Mouse (Mus musculus): ENCODE data around the gene Snapc4.
A peak's percentile ranks its signal among the peaks of the same experiment; 100 is the strongest.

The Snapc4 gene

DNA sequence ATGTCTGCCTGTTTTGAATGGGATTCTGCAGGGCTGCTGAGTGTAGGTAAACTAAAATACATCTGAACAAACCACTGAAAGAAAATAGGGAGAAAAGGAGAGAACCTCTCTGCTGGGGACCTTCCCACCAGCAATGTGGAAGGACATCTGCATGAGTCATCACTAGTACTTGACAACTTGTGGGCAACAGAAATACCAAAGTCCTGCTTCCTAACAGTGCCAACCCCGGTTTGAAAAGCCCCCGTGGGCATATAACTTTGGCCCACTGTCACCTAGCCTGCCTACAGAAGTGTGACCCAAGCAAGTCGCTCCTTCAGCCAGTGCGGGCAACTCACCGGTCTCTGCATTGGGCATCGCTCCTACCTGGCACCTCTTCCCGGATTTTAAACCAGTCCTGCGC is 8.1 kb downstream of the Snapc4 start:
- no peak for DNase-seq (ENCODE audit: low spot score)

DNA sequence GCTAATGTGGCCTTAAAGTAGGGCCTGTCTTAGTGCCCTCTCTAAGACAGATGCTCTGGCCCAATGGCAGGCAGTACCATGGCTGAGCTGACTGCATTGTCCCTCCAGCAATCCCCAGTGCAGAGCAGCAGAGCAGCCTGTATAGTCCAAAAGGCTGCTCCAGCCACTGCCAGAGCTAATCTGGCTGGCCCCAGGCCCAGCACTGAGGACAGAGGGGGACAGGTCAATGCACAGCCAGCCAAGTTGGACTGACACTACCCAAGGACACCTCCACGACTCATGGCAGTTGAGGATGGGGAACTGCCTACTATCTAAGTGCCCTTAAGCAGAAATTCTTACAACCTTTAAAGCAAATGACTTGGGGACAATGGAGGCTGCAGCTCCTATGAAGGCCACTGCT is 11.9 kb downstream of the Snapc4 start:
- no peak for DNase-seq (ENCODE audit: low spot score)

DNA sequence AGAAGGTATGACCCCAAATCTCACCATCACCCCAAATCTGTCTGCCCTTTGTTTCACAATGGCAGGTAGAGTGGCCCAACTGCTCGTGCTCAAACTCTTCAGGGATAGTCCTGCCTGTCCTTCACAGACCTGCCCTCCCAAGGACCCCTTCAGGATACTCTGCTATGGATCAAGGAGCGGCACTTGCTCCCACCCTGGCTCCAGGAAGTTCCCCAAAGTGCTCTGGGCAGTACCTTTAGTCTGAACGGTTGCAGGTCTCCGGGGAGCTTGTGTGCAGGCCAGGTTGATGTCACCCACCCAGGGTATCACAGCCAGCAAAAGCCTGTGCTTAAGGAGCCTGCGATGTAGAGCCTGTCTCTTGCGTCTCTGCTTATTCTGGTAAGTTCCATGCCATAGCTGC is 12.5 kb downstream of the Snapc4 start:
- DNase-seq (ENCODE audit: low spot score) = no peak

DNA sequence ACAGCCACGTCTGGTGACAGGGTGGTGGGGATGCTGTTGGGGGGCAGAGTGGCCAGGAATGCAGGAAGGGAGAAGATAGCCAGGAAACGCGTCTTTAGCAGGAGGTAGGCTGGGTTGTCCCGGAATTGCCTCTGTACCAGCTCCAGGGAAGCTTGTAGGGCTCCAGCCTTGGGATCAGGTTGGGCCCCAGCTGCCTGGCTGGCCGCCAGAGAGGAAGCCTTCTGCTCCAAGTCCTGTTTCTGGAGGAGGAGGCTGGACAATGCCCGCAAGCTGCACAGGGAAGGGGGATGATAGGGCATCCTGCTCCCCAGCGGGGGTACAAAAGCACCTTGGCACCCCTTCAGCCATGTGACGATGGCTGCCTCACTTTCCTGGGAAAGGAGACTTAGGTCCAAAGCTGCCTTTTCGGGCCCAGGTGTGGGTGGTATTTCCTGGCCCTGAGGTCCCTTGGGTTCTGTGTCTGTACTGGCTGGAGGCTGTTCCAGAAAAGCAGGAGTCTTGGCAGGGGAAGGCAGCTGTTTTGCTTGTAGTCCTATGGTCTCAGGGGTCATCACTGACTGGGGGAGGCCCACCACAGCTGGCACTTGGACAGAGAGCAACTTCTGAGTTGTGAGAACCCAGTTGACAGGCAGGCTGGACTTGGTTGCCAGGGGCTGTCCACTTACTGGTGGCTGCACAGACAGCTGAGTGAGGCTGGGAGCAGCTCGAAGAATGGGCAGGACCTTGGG is 15.6 kb downstream of the Snapc4 start:
- DNase-seq (ENCODE audit: low spot score) = no peak

DNA sequence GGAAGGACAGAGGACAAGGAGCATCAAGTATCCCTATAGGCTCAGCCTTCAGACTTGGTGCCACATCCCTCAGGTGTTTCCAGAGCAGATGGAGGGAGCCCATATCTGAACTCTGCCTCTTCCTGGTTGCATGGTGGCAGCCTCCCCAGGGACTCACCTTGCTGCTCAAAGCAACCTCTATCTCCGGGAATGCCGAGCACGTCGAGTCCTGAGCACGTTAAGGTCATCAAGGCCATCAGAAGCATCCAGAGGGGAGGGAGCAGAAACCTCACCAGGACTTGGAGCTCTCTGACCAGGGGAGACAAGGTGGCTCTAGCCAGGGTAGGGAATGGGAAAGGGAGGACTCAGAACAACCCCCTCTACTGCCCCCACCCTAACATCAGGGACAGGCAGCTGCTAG is 17.0 kb downstream of the Snapc4 start:
- DNase-seq (ENCODE audit: low spot score) = no peak

DNA sequence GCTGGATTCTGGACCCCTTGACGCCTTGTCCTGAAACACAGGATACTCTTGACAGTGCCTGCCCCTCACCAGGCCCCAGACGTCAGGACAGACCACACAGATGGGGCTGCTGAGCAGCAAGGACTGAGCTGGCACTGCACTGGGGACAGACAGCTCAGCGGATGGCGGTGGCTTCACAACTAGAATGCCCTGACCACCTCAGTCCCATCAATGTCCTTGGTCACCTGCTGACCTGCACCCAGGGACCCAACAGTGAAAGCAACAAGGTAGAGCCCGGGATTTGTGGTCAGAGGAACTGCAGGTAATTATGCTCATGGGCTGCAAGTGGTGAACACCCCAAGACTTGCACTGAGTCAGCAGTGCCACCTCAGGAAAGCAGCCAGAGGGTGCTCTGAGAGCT is 17.5 kb downstream of the Snapc4 start:
- no peak for DNase-seq (ENCODE audit: low spot score)

DNA sequence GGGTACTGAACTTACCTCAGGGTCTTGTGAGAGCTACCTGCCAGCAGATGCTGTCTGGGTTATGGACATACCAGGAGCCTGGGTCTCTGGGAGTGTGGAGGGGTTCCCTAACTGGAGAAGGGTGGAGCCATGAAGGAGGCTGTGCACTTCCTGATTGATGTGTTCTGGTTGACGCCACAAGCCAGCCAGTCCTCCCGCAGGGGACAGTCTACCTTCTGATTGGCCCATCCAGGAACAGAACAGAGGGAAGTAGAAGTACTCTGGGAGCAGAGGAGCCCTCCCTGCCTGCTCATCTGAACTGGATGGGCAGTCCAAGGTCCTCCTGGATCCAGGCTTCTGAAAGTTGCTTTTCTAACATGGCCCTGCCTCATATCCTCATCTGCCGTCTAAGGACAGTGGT is 19.7 kb downstream of the Snapc4 start, which contains the start of gene Card9:
Gene Card9 (minus strand): TSS at position 147 of the 400 bp plus-strand sequence.
- no peak for DNase-seq (ENCODE audit: low spot score)

DNA sequence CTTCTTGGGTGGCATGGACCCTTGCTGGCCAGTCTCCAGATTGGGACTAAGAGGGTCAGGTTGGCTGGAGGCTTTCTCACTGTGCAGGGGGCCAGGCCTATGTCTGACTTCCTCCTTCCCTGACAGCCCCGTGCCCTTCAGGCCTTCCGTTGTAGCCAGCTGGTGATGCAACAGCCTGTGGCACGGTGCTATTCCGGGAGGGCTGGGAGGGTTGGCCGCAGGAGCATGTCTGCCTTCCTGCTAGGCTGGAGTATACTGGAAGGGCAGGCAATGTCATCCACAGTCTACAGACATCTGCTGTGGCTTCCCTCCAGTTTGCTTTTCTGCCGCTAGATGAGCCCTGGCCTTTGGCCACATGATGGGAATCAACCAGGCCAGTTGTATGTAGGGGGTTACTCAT is 20.5 kb downstream of the Snapc4 start:
- DNase-seq (ENCODE audit: low spot score) = no peak

DNA sequence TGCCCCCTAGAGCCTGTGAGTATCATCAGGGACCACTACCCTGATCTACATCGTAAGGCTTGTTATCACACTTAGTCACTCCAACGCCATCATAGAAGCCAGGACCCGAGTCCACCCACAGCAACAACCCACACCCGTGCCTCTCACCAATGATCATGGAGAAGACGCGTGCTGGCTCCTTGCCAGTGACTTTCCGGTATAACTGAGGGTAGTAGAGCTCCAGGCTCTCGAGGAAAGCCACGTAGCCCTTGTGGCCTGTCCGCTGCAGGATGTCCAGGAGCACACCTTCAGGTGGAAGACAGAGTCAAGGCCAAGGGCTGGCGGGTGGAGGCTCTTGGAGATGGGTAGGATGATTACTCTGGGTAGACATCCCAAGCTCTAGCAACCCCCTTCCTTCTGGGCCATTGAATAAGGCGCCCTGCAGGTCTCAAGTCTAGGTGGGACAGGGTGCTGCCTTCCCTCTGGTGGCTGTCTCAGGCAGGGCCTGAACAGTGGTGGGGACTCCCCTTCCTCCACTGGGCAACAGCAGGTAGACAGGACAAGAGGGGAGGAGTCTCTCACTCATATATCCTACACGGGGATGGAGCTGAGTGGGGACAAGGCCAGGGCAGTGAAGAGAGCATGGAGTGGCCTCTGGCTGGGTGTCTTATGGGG is 21.7 kb downstream of the Snapc4 start:
- DNase-seq (ENCODE audit: low spot score) = no peak

DNA sequence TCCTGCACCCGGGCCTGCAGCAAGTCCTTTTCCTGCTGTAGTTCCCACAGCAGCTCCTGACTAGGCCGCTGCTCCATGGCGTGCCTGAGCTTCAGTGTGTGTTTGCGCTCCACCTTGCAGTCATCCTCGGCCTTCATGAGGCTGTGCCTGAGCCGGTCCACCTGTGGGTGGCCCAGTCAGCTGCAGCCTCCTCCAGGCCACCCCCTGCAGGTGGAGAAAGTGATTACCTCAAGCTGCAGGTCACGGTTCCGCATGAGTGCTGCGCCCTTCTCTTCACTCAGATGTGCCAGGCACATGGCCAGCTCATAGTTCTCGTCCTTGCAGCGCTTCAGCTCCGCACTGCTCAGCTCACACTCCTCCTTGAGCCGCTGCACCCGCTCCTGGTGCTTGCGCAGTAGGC is 23.0 kb downstream of the Snapc4 start:
- no peak for DNase-seq (ENCODE audit: low spot score)

DNA sequence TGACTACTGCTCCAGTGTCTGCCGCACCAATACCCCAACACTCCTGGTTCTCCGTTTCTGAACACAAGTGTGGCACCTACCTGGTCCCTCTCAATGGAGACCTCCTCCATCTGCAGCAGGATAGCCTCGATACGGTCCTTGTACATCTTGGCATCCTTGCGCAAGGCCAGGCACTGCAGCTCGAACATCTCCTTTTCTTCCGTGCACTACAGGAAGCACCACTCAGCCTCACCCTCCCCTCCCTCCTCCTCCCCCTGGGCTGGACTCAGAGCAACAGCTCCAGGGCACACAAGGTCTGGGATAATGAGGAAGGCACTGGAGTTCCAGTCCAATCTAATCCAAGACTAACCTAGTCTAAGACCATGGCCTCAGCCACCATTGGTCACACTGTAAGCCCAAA is 23.8 kb downstream of the Snapc4 start:
- no peak for DNase-seq (ENCODE audit: low spot score)

DNA sequence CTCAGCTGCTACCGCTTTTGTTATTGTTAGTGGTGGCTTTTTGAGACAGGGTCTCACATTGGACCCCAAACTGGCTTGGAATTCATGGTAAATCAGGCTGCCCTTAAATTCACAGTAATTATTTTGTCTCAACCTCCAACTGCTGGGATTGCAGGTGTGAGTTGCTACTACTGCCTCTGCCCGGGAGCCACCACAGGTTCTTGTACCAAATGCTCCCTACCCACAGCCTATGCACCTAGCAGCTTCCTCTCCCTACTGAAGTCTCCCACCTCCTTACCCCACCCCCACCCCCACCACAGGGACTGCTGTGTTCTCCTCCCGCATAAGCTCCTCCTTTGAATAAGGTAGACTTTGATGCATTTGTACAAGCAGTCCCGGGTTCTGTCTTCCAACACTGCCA is 24.2 kb downstream of the Snapc4 start:
- no peak for DNase-seq (ENCODE audit: low spot score)

DNA sequence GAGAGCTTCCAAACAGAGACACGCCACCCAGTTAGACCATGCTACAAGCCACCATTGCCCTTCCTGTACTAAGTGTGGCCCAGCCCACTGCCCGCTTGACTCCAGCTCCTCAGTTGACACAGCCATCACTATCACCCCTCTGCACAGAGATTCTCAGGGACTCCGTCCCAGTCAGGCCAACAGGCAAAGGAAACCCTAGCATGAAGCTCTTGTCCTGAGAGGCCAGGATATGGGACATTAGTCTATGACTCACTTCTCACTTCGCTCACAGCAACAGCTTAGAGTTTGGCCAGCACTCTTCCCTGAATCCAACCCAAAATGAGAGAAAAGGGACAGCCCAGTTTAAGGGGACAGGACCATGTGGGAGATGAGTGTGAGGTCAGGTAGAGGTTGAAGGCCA is 26.1 kb downstream of the Snapc4 start:
- no peak for DNase-seq (ENCODE audit: low spot score)

DNA sequence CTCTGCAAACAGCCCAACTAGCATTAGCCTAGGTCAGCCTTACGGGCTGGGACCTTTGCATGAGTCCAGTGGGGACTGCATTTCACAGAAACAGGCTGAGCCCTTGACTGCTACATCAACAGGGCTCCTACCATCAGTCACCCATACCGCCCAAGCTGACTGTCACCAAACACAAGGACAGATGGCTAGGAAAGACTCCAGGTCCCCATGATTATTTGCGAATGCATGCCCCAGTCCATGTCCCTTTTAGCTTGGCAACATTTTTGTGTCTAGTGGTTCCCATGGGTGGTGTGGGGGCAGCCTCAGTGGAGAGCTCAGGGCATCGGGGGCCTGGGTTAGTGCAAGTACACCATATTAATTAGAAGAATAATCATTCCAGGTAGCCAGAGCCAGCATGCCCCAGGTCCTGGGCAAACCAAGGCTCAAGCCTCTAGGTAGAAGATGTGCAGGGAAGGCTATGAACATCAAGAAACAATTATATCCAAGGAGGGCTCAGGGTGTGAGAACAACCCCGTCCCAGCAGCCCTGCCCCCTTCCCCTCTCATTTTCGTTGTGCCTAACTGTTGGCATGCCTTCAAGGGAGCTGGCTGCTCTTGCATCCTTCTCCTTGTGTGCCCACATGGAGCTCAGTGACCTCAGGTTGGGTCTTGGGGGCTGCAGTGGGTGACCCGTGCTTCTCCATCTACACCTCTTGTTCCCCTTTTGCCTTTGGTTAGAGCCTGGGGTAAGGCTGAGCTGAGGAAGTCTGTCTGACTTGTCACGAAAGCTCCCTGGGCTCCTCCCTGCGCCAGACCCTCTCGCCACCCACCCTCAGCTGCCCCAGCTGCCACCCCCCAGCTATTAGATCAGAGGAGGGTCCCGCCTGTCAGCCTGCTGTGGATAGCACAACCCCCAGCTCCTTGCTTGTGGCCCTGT is 27.1 kb downstream of the Snapc4 start:
- no peak for DNase-seq (ENCODE audit: low spot score)

DNA sequence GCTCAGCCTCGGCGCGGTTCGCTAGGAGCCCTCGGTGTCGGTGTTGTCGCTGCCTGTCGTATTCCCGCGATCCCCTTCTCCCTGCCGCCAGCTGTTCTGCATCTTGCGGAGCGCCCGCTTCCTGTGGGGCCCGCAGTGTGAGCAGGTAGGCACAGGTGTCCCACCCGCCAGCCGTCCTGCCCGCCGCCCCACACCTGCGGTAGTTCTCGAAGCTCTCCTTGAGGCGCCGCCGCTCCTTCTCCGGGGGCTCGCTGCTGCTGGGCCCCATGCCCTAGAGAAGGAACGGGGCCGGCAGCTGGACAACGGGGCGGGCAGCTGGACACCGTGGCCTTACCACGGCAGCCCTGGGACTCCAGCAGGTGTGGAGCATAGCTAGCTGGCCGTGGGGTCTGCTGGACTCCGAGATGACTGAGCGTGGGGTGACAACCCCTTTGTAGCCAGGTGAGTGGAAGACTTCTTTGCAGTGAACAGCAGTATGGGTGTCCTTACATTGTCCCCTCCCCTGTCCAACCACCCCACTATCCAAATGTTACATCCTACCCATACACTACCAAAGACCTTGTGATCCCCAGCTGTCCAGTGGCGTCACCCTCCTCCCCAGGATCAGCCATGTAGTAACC is 28.1 kb downstream of the Snapc4 start:
- DNase-seq (ENCODE audit: low spot score) = no peak

DNA sequence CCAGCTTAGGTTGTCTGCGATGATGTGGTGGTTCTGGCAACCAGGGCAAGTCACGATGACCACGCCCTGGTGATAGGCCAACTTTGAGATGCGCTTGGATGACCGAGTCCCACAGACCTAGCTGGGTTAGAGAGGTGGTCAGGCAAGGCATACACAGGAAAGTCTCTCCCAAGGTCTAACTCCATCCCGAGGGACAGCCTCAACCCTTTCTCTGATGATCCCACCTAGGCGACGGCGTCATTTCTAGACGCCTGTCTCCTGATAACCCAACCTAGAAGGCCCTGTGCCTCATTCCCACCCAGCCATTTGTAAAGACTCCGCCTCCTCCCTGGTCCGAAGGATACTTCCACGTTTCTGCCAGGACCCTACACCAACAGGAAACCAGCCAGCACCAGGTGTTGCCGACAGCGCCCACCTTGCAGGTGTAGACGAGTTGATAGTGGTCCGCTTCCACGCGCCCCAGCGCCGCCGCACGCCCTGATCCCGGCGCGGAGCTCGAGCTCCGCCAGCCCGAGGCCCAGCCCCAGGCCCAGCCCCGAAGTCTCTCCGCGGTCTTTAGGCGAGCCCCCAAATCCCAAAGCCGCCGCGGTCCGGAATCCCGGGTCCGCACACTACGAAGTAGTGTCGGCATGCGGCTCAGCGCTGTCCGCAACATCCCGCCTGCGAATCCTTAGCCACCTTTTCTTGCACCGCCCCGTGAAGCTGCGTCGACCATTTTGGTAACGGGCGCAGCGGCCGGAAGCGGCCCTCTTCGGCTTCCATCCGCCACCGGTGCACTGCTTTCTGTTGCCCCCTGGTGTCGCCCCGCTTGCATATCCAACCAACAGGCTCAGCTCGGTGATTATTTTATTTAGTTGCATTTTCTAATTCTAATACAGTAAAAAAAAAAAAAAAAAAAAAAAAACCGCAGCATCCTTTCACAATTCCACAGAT is 28.8 kb downstream of the Snapc4 start, which contains the start of gene Dnlz:
Gene Dnlz (minus strand): TSS at position 753 of the 933 bp plus-strand sequence.
- DNase-seq (ENCODE audit: low spot score) = peak; percentile 80

DNA sequence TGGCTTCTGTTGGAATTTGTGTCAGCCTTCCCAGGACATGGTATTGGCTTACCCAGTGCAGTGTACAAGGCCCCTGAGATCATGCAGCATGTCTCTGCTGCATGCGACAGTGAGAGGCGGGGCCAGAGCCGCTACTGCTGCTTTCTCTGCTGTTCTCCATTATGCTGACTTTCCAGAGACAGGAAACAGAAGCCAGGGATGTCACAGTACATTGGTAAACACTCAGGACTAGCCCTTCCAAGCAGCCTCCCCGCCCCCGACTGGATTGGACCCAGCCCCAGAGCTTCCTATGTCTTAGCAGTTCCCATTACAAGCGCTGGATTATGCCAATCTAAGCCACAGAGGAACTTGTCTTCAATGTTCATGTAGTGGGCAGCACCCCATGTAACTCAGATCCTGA is 32.2 kb downstream of the Snapc4 start:
- DNase-seq (ENCODE audit: low spot score) = no peak

DNA sequence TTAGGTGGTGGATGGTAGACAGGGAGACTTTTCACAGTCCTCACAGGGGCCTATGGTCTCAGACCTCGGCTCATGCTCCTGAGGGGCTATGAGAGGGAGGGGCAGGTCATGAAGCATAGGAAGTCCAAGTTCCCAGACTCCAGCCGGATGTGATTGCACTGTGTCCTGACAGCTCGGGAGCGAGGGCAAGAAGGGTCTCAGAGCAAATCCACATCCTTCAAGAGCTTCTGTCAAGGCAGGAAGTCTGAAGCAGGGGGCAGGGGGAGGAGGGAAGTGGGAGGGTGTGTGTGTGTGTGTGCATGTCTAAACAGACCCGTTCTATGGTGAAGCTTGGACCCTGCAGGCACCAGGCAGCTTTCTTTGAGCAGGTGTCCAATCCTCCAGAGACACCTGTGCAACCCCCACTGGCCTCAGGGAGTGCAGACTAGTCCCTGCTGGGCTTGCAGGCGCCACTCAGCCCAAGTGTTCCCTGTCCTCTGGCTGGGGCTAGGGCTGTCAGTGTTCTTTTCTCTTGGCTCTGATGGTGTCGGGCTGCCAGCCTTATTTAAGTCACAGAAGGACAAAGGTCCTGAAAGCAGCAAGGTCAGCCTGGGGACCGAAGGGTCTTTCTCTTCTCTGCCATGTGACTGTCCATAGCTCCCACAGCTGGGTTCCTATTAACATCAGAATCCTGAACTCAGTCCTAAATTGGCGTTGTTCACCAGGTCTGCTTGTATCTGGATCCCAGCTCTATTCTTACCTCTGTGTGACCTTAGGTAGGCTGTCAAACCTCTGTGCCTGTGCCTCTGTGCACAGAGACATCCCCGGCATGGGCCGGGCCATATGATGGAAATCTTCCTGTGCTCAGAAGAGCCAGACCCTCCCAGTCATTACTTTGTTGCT is 37.6 kb downstream of the Snapc4 start:
- no peak for DNase-seq (ENCODE audit: low spot score)

DNA sequence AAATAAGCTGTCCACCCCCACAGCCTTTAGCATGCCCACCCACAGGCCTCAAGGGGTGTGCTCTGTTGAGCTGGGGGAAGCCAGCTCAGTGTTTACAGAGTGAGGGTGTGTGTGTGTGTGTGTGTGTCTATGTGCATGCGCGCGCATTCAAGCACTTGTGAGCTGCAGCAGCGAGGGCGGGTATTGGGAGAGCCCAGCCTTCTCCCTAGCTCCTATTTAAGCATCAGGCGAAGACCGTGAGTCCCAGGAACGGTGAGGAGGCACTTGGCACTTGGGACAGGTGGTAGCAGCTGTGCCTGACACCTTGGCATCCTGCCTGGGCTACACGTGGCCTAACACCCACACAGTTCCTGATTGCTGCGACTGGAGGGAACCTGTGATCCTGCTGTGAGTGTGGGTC is 38.4 kb downstream of the Snapc4 start:
- no peak for DNase-seq (ENCODE audit: low spot score)

DNA sequence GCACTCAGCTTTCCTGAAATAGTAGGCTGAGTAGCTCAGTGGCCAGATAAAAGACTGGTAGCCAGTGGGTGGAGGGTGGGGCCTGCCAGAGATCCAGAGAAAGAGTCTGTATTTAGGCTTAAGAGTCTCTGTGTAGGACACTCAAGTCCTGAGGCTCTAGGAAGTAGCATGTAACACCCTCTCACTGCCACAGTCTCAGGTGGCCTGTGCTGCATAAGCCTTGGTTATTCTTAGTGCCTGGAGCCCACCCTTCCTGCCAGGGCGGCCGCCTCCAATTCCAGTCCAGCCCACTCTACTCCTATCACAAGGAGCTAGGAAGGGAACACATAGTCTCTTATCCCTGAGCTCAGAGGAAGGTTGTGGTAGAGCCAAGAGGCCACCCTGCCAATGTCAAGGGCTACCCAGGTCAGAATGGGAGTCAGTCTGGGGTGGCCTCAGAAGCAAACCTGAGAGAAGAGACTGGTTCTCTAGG is 38.9 kb downstream of the Snapc4 start:
- no peak for DNase-seq (ENCODE audit: low spot score)
